Mouse (Mus musculus) kidney, adult 2 months (tissue): ENCODE results near the gene Hnrnpl.

Experiments
- CTCF ChIP-seq: fragments of 200-500 bp; conservative IDR thresholded peaks from 2 replicates; pipeline ENCODE4 v1.5.1; 2011; ENCODE audit warnings: low read depth, mild to moderate bottlenecking, control low read depth, low read length, moderate library complexity, mixed read lengths; ENCODE audit not compliant: insufficient read depth, insufficient read length
- POLR2A ChIP-seq: fragments of 200-500 bp; IDR thresholded peaks from one replicate; pipeline ENCODE4 v1.6.1; 2011; ENCODE audit warnings: low read depth, low read length, control low read depth

- no peak for TF ChIP-seq POLR2A
- TF ChIP-seq CTCF: no peak
Measured at GRCm38 (mm10) chr7:28811640-28812275, 3.4 kb downstream of the Hnrnpl start.
